Mouse (Mus musculus): ENCODE data around the gene Rilpl1. TPM values are rescaled to one million over a fixed set of nuclear protein-coding genes. Genes with fewer than 3 reads are reported as not detected.
A peak's percentile ranks its signal among the peaks of the same experiment; 100 is the strongest.
"Not testable (repeated sequence)": the region's sequence is repeated elsewhere in the genome, so short reads cannot be mapped to it uniquely, and the experiment has no call there.

The Rilpl1 gene
- polyA plus RNA-seq, 2 experiments: 0.98 to 1.4 TPM

DNA sequence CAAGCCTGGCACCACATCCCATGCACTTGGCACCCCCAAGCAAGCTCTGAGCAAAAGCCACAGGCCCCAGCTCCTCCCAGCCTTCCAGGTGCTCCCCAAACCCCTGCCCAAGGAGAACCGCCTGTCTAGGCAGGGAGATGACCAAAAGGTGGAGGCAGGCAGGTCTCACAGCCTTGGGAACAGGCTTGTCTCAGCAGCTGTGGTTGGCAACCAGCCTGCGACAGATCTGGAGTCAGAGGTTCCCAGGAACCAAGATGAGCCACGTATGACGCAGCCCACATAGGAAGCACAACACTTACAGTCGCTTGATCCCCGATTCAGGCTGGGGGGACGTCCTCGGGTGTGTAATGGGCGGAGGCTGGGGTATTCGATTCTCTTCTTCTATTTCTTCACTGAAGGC, 29.6 kb downstream of the Rilpl1 start:
- no peak overlapping the region for H3K27ac ChIP-seq
- no peak for ATAC-seq (ENCODE audit: insufficient read depth)
- no peak for TF ChIP-seq EP300 (IDR thresholded peaks at IDR 0.05; ENCODE audit: low read depth)
- no peak for TF ChIP-seq CTCF (IDR thresholded peaks at IDR 0.05; ENCODE audit: low read depth)
- no peak overlapping the region for H3K9ac ChIP-seq (replicated peaks)
- H3K9me3 ChIP-seq (ENCODE audit: control insufficient read depth, low read length): no peaks in the 10 kb centered on the region
- whole genome bisulfite sequencing (ENCODE audit: insufficient replicate concordance): 69% methylated on average over 10 of the region's 10 CpGs
- no peaks in the 10 kb centered on the region for H3K27me3 ChIP-seq (ENCODE audit: control insufficient read depth, insufficient read depth, low read length)
- H3K4me3 ChIP-seq (ENCODE audit: insufficient read depth in 1 of 2, low read depth in 2 of 2, low read length in 2 of 2): no peak overlapping the region
- DNase-seq (ENCODE audit: low read depth in 3 of 3, low spot score in 3 of 3): no peak
- H3K4me1 ChIP-seq (replicated peaks; ENCODE audit: control insufficient read depth in 2 of 2, insufficient read depth in 2 of 2, low read length in 1 of 2): peaks cover 13 to 18% of the 10 kb centered on the region in 2 experiments; a peak in 3 of 4 replicates
- H3K4me2 ChIP-seq (ENCODE audit: low read depth): no peak overlapping the region
- no peaks in the 10 kb centered on the region for H3K36me3 ChIP-seq (replicated peaks; ENCODE audit: control insufficient read depth, insufficient read depth, low read depth)

DNA sequence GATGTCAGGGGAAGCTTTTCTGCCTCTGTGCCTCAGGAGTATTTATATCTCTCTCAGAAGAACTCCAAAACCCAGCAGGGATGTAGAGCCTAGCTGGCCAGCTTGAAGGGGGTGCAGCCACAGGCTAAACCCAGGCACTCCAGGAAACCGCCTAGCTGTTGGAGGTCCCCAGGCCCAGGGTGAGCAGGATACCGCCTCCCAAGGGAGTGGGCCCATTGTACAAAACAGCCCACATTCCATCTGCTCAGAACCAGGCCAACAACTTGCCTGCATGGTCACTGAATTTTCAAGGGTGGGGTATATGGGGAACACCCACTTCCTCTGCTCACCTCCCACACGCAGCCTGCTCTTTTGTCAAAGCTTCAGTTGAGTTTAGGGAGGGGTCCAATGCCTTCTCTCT, 30.6 kb downstream of the Rilpl1 start:
- WGBS (ENCODE audit: insufficient replicate concordance): 84% methylated on average over 3 of the region's 3 CpGs
- Histone ChIP-seq H3K4me2 (ENCODE audit: low read depth) (no peak overlapping the region), H3K4me3 (ENCODE audit: insufficient read depth in 1 of 2, low read depth in 2 of 2, low read length in 2 of 2) (no peak overlapping the region), H3K27ac (no peak overlapping the region), H3K9ac (replicated peaks) (no peak overlapping the region), H3K4me1 (replicated peaks; ENCODE audit: control insufficient read depth in 2 of 2, insufficient read depth in 2 of 2, low read length in 1 of 2) (peaks cover 13 to 21% of the 10 kb centered on the region in 2 experiments; a peak in 3 of 4 replicates), H3K36me3 (replicated peaks; ENCODE audit: control insufficient read depth, insufficient read depth, low read depth) (no peaks in the 10 kb centered on the region), H3K27me3 (ENCODE audit: control insufficient read depth, insufficient read depth, low read length) (no peaks in the 10 kb centered on the region), H3K9me3 (ENCODE audit: control insufficient read depth, low read length) (no peaks in the 10 kb centered on the region)
- ATAC-seq (ENCODE audit: insufficient read depth): no peak
- TF ChIP-seq CTCF (IDR thresholded peaks at IDR 0.05; ENCODE audit: low read depth) (no peak), EP300 (IDR thresholded peaks at IDR 0.05; ENCODE audit: low read depth) (no peak)
- DNase-seq (ENCODE audit: low read depth in 3 of 3, low spot score in 3 of 3): no peak

DNA sequence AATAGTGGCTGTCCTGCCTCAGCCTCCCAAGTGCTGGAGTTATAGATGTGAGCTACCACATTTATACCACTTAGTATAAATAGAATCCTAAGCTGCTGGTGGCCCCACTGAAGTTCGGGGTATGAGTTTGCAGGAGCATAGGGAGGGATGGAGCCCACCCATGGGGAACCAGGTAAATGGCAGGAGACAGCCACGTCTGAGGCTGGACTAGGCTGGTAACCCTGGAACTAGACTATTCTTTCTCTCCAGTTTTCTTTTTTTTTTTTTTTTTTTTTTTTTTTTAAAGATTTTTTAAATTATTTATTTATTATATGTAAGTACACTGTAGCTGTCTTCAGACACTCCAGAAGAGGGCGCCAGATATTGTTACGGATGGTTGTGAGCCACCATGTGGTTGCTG, 31.2 kb downstream of the Rilpl1 start:
- not testable (repeated sequence) for H3K36me3 ChIP-seq (replicated peaks; ENCODE audit: control insufficient read depth, insufficient read depth, low read depth); H3K4me2 ChIP-seq (ENCODE audit: low read depth); H3K27me3 ChIP-seq (ENCODE audit: control insufficient read depth, insufficient read depth, low read length); H3K4me3 ChIP-seq (ENCODE audit: insufficient read depth in 1 of 2, low read depth in 2 of 2, low read length in 2 of 2); H3K9me3 ChIP-seq (ENCODE audit: control insufficient read depth, low read length); H3K27ac ChIP-seq; H3K9ac ChIP-seq (replicated peaks); DNase-seq (ENCODE audit: low read depth in 3 of 3, low spot score in 3 of 3); ATAC-seq (ENCODE audit: insufficient read depth)
- H3K4me1 ChIP-seq (replicated peaks; ENCODE audit: control insufficient read depth in 2 of 2, insufficient read depth in 2 of 2, low read length in 1 of 2): peaks cover 13 to 21% of the 10 kb centered on the region in 2 experiments; a peak in 3 of 4 replicates
- WGBS (ENCODE audit: insufficient replicate concordance): 66% methylated on average over 2 of the region's 4 CpGs

DNA sequence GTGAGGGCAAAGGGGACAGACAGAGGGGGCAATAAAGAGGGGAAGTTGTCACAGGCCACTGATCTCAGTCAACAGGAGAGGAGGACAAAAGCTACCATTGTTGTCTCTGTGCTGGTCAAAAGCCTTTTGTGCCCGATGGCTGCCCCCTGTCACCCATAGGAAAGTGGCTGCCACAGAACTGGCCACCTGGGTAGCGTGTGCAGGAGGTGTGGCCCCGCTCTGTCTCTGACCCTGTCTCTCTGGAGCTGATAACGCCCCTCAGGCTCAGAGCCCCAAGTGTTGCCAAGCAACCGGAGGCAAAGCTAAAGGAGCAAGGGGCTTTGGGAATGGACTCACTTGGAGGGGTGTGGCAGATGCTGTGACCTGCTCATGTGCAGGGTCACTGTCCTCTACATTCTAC, 32.2 kb downstream of the Rilpl1 start:
- Histone ChIP-seq H3K27me3 (ENCODE audit: control insufficient read depth, insufficient read depth, low read length) (no peaks in the 10 kb centered on the region), H3K9me3 (ENCODE audit: control insufficient read depth, low read length) (no peaks in the 10 kb centered on the region), H3K9ac (replicated peaks) (no peak overlapping the region), H3K36me3 (replicated peaks; ENCODE audit: control insufficient read depth, insufficient read depth, low read depth) (no peaks in the 10 kb centered on the region), H3K27ac (no peak overlapping the region), H3K4me2 (ENCODE audit: low read depth) (no peak overlapping the region), H3K4me1 (replicated peaks; ENCODE audit: control insufficient read depth in 2 of 2, insufficient read depth in 2 of 2, low read length in 1 of 2) (peaks cover 13 to 21% of the 10 kb centered on the region in 2 experiments; a peak in 3 of 4 replicates), H3K4me3 (ENCODE audit: insufficient read depth in 1 of 2, low read depth in 2 of 2, low read length in 2 of 2) (no peak overlapping the region)
- ATAC-seq (ENCODE audit: insufficient read depth): peak; percentile 46
- TF ChIP-seq CTCF (IDR thresholded peaks at IDR 0.05; ENCODE audit: low read depth): no peak
- TF ChIP-seq EP300 (IDR thresholded peaks at IDR 0.05; ENCODE audit: low read depth): no peak
- WGBS (ENCODE audit: insufficient replicate concordance): 22% methylated on average over 5 of the region's 5 CpGs
- DNase-seq (ENCODE audit: low read depth in 3 of 3, low spot score in 3 of 3): no peak

DNA sequence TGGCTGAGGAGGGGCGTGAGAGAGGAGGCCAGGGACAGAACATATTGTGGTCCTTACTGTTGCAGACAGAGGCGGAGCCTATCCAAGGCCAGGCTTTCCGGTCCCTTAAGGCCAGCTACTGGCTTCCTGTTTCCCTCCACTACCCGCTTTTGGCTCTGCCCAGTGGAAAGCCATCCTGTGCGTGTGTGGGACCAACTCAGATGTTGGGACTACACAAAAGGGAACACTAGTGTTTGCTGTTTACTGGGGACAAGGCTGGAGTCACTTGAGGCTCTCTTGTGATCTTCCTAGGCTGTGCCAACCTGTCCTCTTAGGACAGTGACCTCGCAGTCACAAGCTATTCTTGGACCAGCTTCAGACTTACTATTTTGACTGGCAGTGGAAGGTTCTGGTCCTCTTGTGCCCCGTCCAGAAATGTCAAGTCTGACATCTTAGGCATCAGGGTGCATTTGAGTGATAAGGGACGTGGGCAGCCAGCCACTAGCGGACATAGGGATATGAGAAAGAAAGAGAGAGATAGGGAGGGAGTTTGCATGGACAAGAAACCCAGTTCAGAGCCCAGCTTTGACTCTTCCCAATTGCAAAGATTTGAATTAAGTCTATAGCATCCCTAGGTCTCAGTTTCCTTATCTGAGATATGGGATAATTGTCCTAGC, 32.8 kb downstream of the Rilpl1 start:
- no peaks in the 10 kb centered on the region for H3K9me3 ChIP-seq (ENCODE audit: control insufficient read depth, low read length)
- no peak overlapping the region for H3K27ac ChIP-seq
- H3K36me3 ChIP-seq (replicated peaks; ENCODE audit: control insufficient read depth, insufficient read depth, low read depth): no peaks in the 10 kb centered on the region
- no peaks in the 10 kb centered on the region for H3K27me3 ChIP-seq (ENCODE audit: control insufficient read depth, insufficient read depth, low read length)
- ATAC-seq (ENCODE audit: insufficient read depth) (peak; percentile 26; the same call in 1 of the 2 replicates), DNase-seq (ENCODE audit: low read depth in 3 of 3, low spot score in 3 of 3) (no peak)
- TF ChIP-seq CTCF (IDR thresholded peaks at IDR 0.05; ENCODE audit: low read depth) (no peak), EP300 (IDR thresholded peaks at IDR 0.05; ENCODE audit: low read depth) (no peak)
- H3K9ac ChIP-seq (replicated peaks): no peak overlapping the region
- H3K4me3 ChIP-seq (ENCODE audit: insufficient read depth in 1 of 2, low read depth in 2 of 2, low read length in 2 of 2): no peak overlapping the region
- peak overlapping the region; percentile 8; the same call in 1 of the 2 replicates for H3K4me2 ChIP-seq (ENCODE audit: low read depth)
- H3K4me1 ChIP-seq (replicated peaks; ENCODE audit: control insufficient read depth in 2 of 2, insufficient read depth in 2 of 2, low read length in 1 of 2): peaks cover 13 to 21% of the 10 kb centered on the region in 2 experiments; a peak in 3 of 4 replicates
- WGBS (ENCODE audit: insufficient replicate concordance): 20% methylated on average over 9 of the region's 9 CpGs

All from liver, embryonic 14.5 days (tissue).